Comparison of ENCODE assay signal across 8 mouse cellular contexts in genomic region chr11:94677607-94678145, GRCm38 (mm10). TPM values are rescaled to one million over a fixed set of nuclear protein-coding genes. Genes with fewer than 3 reads are reported as not detected.
DNase-seq lines count a peak whose midpoint lies in the region; ATAC-seq and TF ChIP-seq lines count a peak whose summit lies in the region.

No protein-coding gene starts in this region.

- DNase-seq in lung, adult 2 months: no peak
- no peak for DNase-seq in lung, postnatal 10 days
- no peak for DNase-seq in limb, embryonic 11.5 days (ENCODE audit: low spot score)
- no peak for DNase-seq in ovary, postnatal 36 days (ENCODE audit: low spot score)
- no peak for DNase-seq in adrenal gland, postnatal 10 days
- no peak for DNase-seq in kidney, adult 11 months

- 0 out of 2 replicates have a peak, but pooled peaks cover 3% of the 10 kb centered on the region for H3K36me3 ChIP-seq in embryonic facial prominence, embryonic 15.5 days
- no peaks in the 10 kb centered on the region for H3K36me3 ChIP-seq in limb, embryonic 11.5 days (ENCODE audit: control insufficient read depth, insufficient read depth, low read length)
- H3K36me3 ChIP-seq in neural tube, embryonic 15.5 days: no peaks in the 10 kb centered on the region

- H3K4me2 ChIP-seq in embryonic facial prominence, embryonic 15.5 days (replicated peaks): peak overlapping the region; percentile 66
- H3K4me2 ChIP-seq in limb, embryonic 11.5 days (ENCODE audit: low read depth, severe bottlenecking): peak overlapping the region; percentile 83
- H3K4me2 ChIP-seq in neural tube, embryonic 15.5 days: peak overlapping the region; percentile 80

- ATAC-seq in embryonic facial prominence, embryonic 15.5 days (ENCODE audit: insufficient number of reproducible peaks, low FRiP score, low TSS enrichment, low read depth): no peak; the same call in 1 of the 2 replicates
- ATAC-seq in limb, embryonic 11.5 days (ENCODE audit: insufficient number of reproducible peaks, low FRiP score, low TSS enrichment, low read depth): peak; percentile 72
- no peak for ATAC-seq in neural tube, embryonic 15.5 days (ENCODE audit: low FRiP score)

- no peak for TF ChIP-seq CTCF in lung, adult 2 months (IDR thresholded peaks at IDR 0.05; ENCODE audit: insufficient read depth, low read length)

- peak overlapping the region; percentile 93 for H3K27ac ChIP-seq in embryonic facial prominence, embryonic 15.5 days (replicated peaks)
- H3K27ac ChIP-seq in limb, embryonic 11.5 days (replicated peaks; ENCODE audit: low read depth, low read length): no peak overlapping the region
- peak overlapping the region; percentile 91 for H3K27ac ChIP-seq in neural tube, embryonic 15.5 days (replicated peaks)

- WGBS in lung, adult 2 months: 33% methylated on average over 15 of the region's 15 CpGs
- 21% methylated on average over 15 of the region's 15 CpGs for WGBS in embryonic facial prominence, embryonic 15.5 days
- 32% methylated on average over 15 of the region's 15 CpGs for WGBS in limb, embryonic 11.5 days
- 33% methylated on average over 15 of the region's 15 CpGs for WGBS in neural tube, embryonic 15.5 days

- peak overlapping the region; percentile 59 for H3K4me3 ChIP-seq in lung, adult 2 months (replicated peaks; ENCODE audit: extremely low read depth, low read depth, low read length)
- peak overlapping the region; percentile 85 for H3K4me3 ChIP-seq in embryonic facial prominence, embryonic 15.5 days (replicated peaks)
- peak overlapping the region; percentile 85 for H3K4me3 ChIP-seq in limb, embryonic 11.5 days (ENCODE audit: low read depth, low read length)
- peak overlapping the region; percentile 81 for H3K4me3 ChIP-seq in neural tube, embryonic 15.5 days (replicated peaks)

- no peak for TF ChIP-seq POLR2A in lung, adult 2 months (IDR thresholded peaks at IDR 0.05; ENCODE audit: borderline replicate concordance, extremely low read depth, low read depth, low read length)

- H3K9me3 ChIP-seq in embryonic facial prominence, embryonic 15.5 days (replicated peaks): no peaks in the 10 kb centered on the region
- H3K9me3 ChIP-seq in limb, embryonic 11.5 days (ENCODE audit: control insufficient read depth, low read length): no peaks in the 10 kb centered on the region
- H3K9me3 ChIP-seq in neural tube, embryonic 15.5 days (replicated peaks): no peaks in the 10 kb centered on the region

- peak overlapping the region; percentile 40 for H3K9ac ChIP-seq in embryonic facial prominence, embryonic 15.5 days
- peak overlapping the region; percentile 96; the same call in 1 of the 2 replicates for H3K9ac ChIP-seq in limb, embryonic 11.5 days (ENCODE audit: low read length)
- H3K9ac ChIP-seq in neural tube, embryonic 15.5 days (replicated peaks): peak overlapping the region; percentile 44; the same call in 1 of the 2 replicates

- H3K27me3 ChIP-seq in embryonic facial prominence, embryonic 15.5 days: no peaks in the 10 kb centered on the region
- no peaks in the 10 kb centered on the region for H3K27me3 ChIP-seq in limb, embryonic 11.5 days (ENCODE audit: control insufficient read depth, insufficient read depth, low read length)
- H3K27me3 ChIP-seq in neural tube, embryonic 15.5 days (replicated peaks): no peaks in the 10 kb centered on the region

- peaks cover 4% of the 10 kb centered on the region for H3K4me1 ChIP-seq in lung, adult 2 months (ENCODE audit: control insufficient read depth, insufficient read depth, low read length)
- peaks cover 35% of the 10 kb centered on the region for H3K4me1 ChIP-seq in embryonic facial prominence, embryonic 15.5 days
- H3K4me1 ChIP-seq in limb, embryonic 11.5 days (ENCODE audit: control insufficient read depth, insufficient read depth, low read length): peaks cover 14% of the 10 kb centered on the region
- H3K4me1 ChIP-seq in neural tube, embryonic 15.5 days: peaks cover 38% of the 10 kb centered on the region

RNA-seq across cellular contexts. Expression of gene Xylt2, which starts 0.4 kb away (rescaled TPM):
- 38.4 and 41.1 TPM in 2 replicates for polyA plus RNA-seq in lung, adult 2 months (2012; rRNA removed)
- 26.3 and 27.3 TPM in 2 replicates for polyA plus RNA-seq in embryonic facial prominence, embryonic 15.5 days (2015; fragmentation: Nextera tagmentation; extraction: Ambion mirVana)
- polyA plus RNA-seq in limb, embryonic 11.5 days (2014; fragmentation: Nextera tagmentation; extraction: Ambion mirVana): 16.2 and 16.7 TPM in 2 replicates
- 15.4 and 16.8 TPM in 2 replicates for polyA plus RNA-seq in neural tube, embryonic 15.5 days (2015; fragmentation: Nextera tagmentation; extraction: Ambion mirVana)
- total RNA-seq in adrenal gland, postnatal 10 days (2021): 10 to 100 TPM; 19.8 to 26.5 TPM

RNA-seq across cellular contexts. Expression of gene Eme1, which starts 23.9 kb away (rescaled TPM):
- polyA plus RNA-seq in lung, adult 2 months (2012; rRNA removed): 0.11 and 0.51 TPM in 2 replicates
- 12.9 and 15.8 TPM in 2 replicates for polyA plus RNA-seq in embryonic facial prominence, embryonic 15.5 days (2015; fragmentation: Nextera tagmentation; extraction: Ambion mirVana)
- polyA plus RNA-seq in limb, embryonic 11.5 days (2014; fragmentation: Nextera tagmentation; extraction: Ambion mirVana): 52.6 and 55.9 TPM in 2 replicates
- polyA plus RNA-seq in neural tube, embryonic 15.5 days (2015; fragmentation: Nextera tagmentation; extraction: Ambion mirVana): 2.3 and 5.3 TPM in 2 replicates
- 1 to 10 TPM; 2.0 to 3.6 TPM for total RNA-seq in adrenal gland, postnatal 10 days (2021)

RNA-seq across cellular contexts. Expression of gene Mrpl27, which starts 24.1 kb away (rescaled TPM):
- 32.8 and 34.7 TPM in 2 replicates for polyA plus RNA-seq in lung, adult 2 months (2012; rRNA removed)
- 138 and 141 TPM in 2 replicates for polyA plus RNA-seq in embryonic facial prominence, embryonic 15.5 days (2015; fragmentation: Nextera tagmentation; extraction: Ambion mirVana)
- polyA plus RNA-seq in limb, embryonic 11.5 days (2014; fragmentation: Nextera tagmentation; extraction: Ambion mirVana): 133 and 141 TPM in 2 replicates
- polyA plus RNA-seq in neural tube, embryonic 15.5 days (2015; fragmentation: Nextera tagmentation; extraction: Ambion mirVana): 146 and 154 TPM in 2 replicates
- 10 to 100 TPM; 92.1 to 96.4 TPM for total RNA-seq in adrenal gland, postnatal 10 days (2021)

RNA-seq across cellular contexts. Expression of gene Gm11541, which starts 26.6 kb away (rescaled TPM):
- polyA plus RNA-seq in lung, adult 2 months (2012; rRNA removed): not detected in 2 replicates
- polyA plus RNA-seq in embryonic facial prominence, embryonic 15.5 days (2015; fragmentation: Nextera tagmentation; extraction: Ambion mirVana): 0.45 and 0.79 TPM in 2 replicates
- 0.25 TPM in 1 of 2 replicates, not detected in the other for polyA plus RNA-seq in limb, embryonic 11.5 days (2014; fragmentation: Nextera tagmentation; extraction: Ambion mirVana)
- 0.24 TPM in 1 of 2 replicates, not detected in the other for polyA plus RNA-seq in neural tube, embryonic 15.5 days (2015; fragmentation: Nextera tagmentation; extraction: Ambion mirVana)
- not detected for total RNA-seq in adrenal gland, postnatal 10 days (2021)

RNA-seq across cellular contexts. Expression of gene Lrrc59, which starts 48.1 kb away (rescaled TPM):
- 41.4 and 46.3 TPM in 2 replicates for polyA plus RNA-seq in lung, adult 2 months (2012; rRNA removed)
- 209 and 216 TPM in 2 replicates for polyA plus RNA-seq in embryonic facial prominence, embryonic 15.5 days (2015; fragmentation: Nextera tagmentation; extraction: Ambion mirVana)
- 191 and 206 TPM in 2 replicates for polyA plus RNA-seq in limb, embryonic 11.5 days (2014; fragmentation: Nextera tagmentation; extraction: Ambion mirVana)
- 148 and 163 TPM in 2 replicates for polyA plus RNA-seq in neural tube, embryonic 15.5 days (2015; fragmentation: Nextera tagmentation; extraction: Ambion mirVana)
- total RNA-seq in adrenal gland, postnatal 10 days (2021): 100 to 1,000 TPM; 101 to 119 TPM

Comparison
In these comparisons a context has a peak if more than half of its experiments do, and no peak if none do; other contexts are left out.
1. H3K9ac ChIP-seq: peak in every context shown above with its lines; median percentile 96 in limb, embryonic 11.5 days; 44 in neural tube, embryonic 15.5 days; 40 in embryonic facial prominence, embryonic 15.5 days.